Mouse (Mus musculus): Measurements from ENCODE around the gene Prkar2b. TPM values are rescaled to one million over a fixed set of nuclear protein-coding genes. Genes with fewer than 3 reads are reported as not detected.

Gene Prkar2b
- polyA plus RNA-seq, 1 experiment from 2014 or later: 30.4 TPM

GRCm38 (mm10) chr12:32095164-32095563, 34.1 kb upstream of the Prkar2b start:
- no peak for DNase-seq (ENCODE audit: low spot score)
- 97% methylated on average over 1 of the region's 1 CpGs for WGBS

GRCm38 (mm10) chr12:32092452-32092851, 31.4 kb upstream of the Prkar2b start:
- WGBS: 88% methylated on average over 4 of the region's 4 CpGs
- Histone ChIP-seq H3K9me3 (ENCODE audit: control insufficient read depth, low read length) (no peaks in the 10 kb centered on the region; the same call in 1 of the 2 replicates), H3K4me2 (ENCODE audit: low read depth, severe bottlenecking) (no peak overlapping the region), H3K27me3 (ENCODE audit: control insufficient read depth, insufficient read depth, low read length) (no peaks in the 10 kb centered on the region), H3K27ac (replicated peaks; ENCODE audit: low read depth, low read length) (no peak overlapping the region), H3K4me1 (ENCODE audit: control insufficient read depth, insufficient read depth, low read length) (no peaks in the 10 kb centered on the region), H3K4me3 (ENCODE audit: low read depth, low read length) (no peak overlapping the region), H3K36me3 (ENCODE audit: control insufficient read depth, insufficient read depth, low read length) (no peaks in the 10 kb centered on the region), H3K9ac (ENCODE audit: low read length) (no peak overlapping the region)
- no peak for ATAC-seq (ENCODE audit: insufficient number of reproducible peaks, low FRiP score, low TSS enrichment, low read depth)
- DNase-seq (ENCODE audit: low spot score): no peak

More at GRCm38 (mm10) chr12:32095164-32095563, 34.1 kb upstream of the Prkar2b start:
- H3K9ac ChIP-seq (ENCODE audit: low read length): no peak overlapping the region
- H3K36me3 ChIP-seq (ENCODE audit: control insufficient read depth, insufficient read depth, low read length): no peaks in the 10 kb centered on the region
- ATAC-seq (ENCODE audit: insufficient number of reproducible peaks, low FRiP score, low TSS enrichment, low read depth): no peak
- no peaks in the 10 kb centered on the region for H3K27me3 ChIP-seq (ENCODE audit: control insufficient read depth, insufficient read depth, low read length)
- H3K4me3 ChIP-seq (ENCODE audit: low read depth, low read length): no peak overlapping the region
- no peak overlapping the region for H3K27ac ChIP-seq (replicated peaks; ENCODE audit: low read depth, low read length)
- no peak overlapping the region for H3K4me2 ChIP-seq (ENCODE audit: low read depth, severe bottlenecking)
- H3K9me3 ChIP-seq (ENCODE audit: control insufficient read depth, low read length): no peaks in the 10 kb centered on the region
- no peaks in the 10 kb centered on the region for H3K4me1 ChIP-seq (ENCODE audit: control insufficient read depth, insufficient read depth, low read length)

- ATAC-seq (ENCODE audit: insufficient number of reproducible peaks, low FRiP score, low TSS enrichment, low read depth) (no peak), DNase-seq (ENCODE audit: low spot score) (no peak)
- 84% methylated on average over 3 of the region's 3 CpGs for WGBS
- no peak overlapping the region for H3K27ac ChIP-seq (replicated peaks; ENCODE audit: low read depth, low read length)
- no peak overlapping the region for H3K4me3 ChIP-seq (ENCODE audit: low read depth, low read length)
- no peaks in the 10 kb centered on the region for H3K36me3 ChIP-seq (ENCODE audit: control insufficient read depth, insufficient read depth, low read length)
- H3K4me1 ChIP-seq (ENCODE audit: control insufficient read depth, insufficient read depth, low read length): no peaks in the 10 kb centered on the region
- no peaks in the 10 kb centered on the region for H3K27me3 ChIP-seq (ENCODE audit: control insufficient read depth, insufficient read depth, low read length)
- no peak overlapping the region for H3K4me2 ChIP-seq (ENCODE audit: low read depth, severe bottlenecking)
- no peak overlapping the region for H3K9ac ChIP-seq (ENCODE audit: low read length)
- no peaks in the 10 kb centered on the region; the same call in 1 of the 2 replicates for H3K9me3 ChIP-seq (ENCODE audit: control insufficient read depth, low read length)
Measured at GRCm38 (mm10) chr12:32088566-32088965, 27.5 kb upstream of the Prkar2b start.

GRCm38 (mm10) chr12:32087339-32087738, 26.2 kb upstream of the Prkar2b start:
- DNase-seq (ENCODE audit: low spot score) (no peak), ATAC-seq (ENCODE audit: insufficient number of reproducible peaks, low FRiP score, low TSS enrichment, low read depth) (no peak)
- H3K9me3 ChIP-seq (ENCODE audit: control insufficient read depth, low read length): no peaks in the 10 kb centered on the region; the same call in 1 of the 2 replicates
- no peaks in the 10 kb centered on the region for H3K4me1 ChIP-seq (ENCODE audit: control insufficient read depth, insufficient read depth, low read length)
- no peak overlapping the region for H3K9ac ChIP-seq (ENCODE audit: low read length)
- no peak overlapping the region for H3K27ac ChIP-seq (replicated peaks; ENCODE audit: low read depth, low read length)
- H3K4me2 ChIP-seq (ENCODE audit: low read depth, severe bottlenecking): no peak overlapping the region
- H3K27me3 ChIP-seq (ENCODE audit: control insufficient read depth, insufficient read depth, low read length): no peaks in the 10 kb centered on the region
- WGBS: 79% methylated on average over 8 of the region's 8 CpGs
- H3K4me3 ChIP-seq (ENCODE audit: low read depth, low read length): no peak overlapping the region
- no peaks in the 10 kb centered on the region for H3K36me3 ChIP-seq (ENCODE audit: control insufficient read depth, insufficient read depth, low read length)

- 88% methylated on average over 3 of the region's 3 CpGs for WGBS
- H3K9ac ChIP-seq (ENCODE audit: low read length): no peak overlapping the region
- no peaks in the 10 kb centered on the region for H3K27me3 ChIP-seq (ENCODE audit: control insufficient read depth, insufficient read depth, low read length)
- DNase-seq (ENCODE audit: low spot score) (no peak), ATAC-seq (ENCODE audit: insufficient number of reproducible peaks, low FRiP score, low TSS enrichment, low read depth) (no peak)
- no peak overlapping the region for H3K4me3 ChIP-seq (ENCODE audit: low read depth, low read length)
- H3K36me3 ChIP-seq (ENCODE audit: control insufficient read depth, insufficient read depth, low read length): no peaks in the 10 kb centered on the region
- H3K4me1 ChIP-seq (ENCODE audit: control insufficient read depth, insufficient read depth, low read length): no peaks in the 10 kb centered on the region
- H3K4me2 ChIP-seq (ENCODE audit: low read depth, severe bottlenecking): no peak overlapping the region
- no peaks in the 10 kb centered on the region; the same call in 1 of the 2 replicates for H3K9me3 ChIP-seq (ENCODE audit: control insufficient read depth, low read length)
- no peak overlapping the region for H3K27ac ChIP-seq (replicated peaks; ENCODE audit: low read depth, low read length)
Measured at GRCm38 (mm10) chr12:32086874-32087273, 25.8 kb upstream of the Prkar2b start.

- DNase-seq (ENCODE audit: low spot score) (no peak), ATAC-seq (ENCODE audit: insufficient number of reproducible peaks, low FRiP score, low TSS enrichment, low read depth) (no peak)
- no peaks in the 10 kb centered on the region for H3K4me1 ChIP-seq (ENCODE audit: control insufficient read depth, insufficient read depth, low read length)
- no peaks in the 10 kb centered on the region for H3K27me3 ChIP-seq (ENCODE audit: control insufficient read depth, insufficient read depth, low read length)
- H3K9me3 ChIP-seq (ENCODE audit: control insufficient read depth, low read length): no peaks in the 10 kb centered on the region; the same call in 1 of the 2 replicates
- H3K36me3 ChIP-seq (ENCODE audit: control insufficient read depth, insufficient read depth, low read length): no peaks in the 10 kb centered on the region
- H3K4me3 ChIP-seq (ENCODE audit: low read depth, low read length): no peak overlapping the region
- H3K27ac ChIP-seq (replicated peaks; ENCODE audit: low read depth, low read length): no peak overlapping the region
- WGBS: 86% methylated on average over 3 of the region's 3 CpGs
- no peak overlapping the region for H3K4me2 ChIP-seq (ENCODE audit: low read depth, severe bottlenecking)
- H3K9ac ChIP-seq (ENCODE audit: low read length): no peak overlapping the region
Measured at GRCm38 (mm10) chr12:32085856-32086255, 24.8 kb upstream of the Prkar2b start.

GRCm38 (mm10) chr12:32085189-32085588, 24.1 kb upstream of the Prkar2b start:
- no peaks in the 10 kb centered on the region; the same call in 1 of the 2 replicates for H3K9me3 ChIP-seq (ENCODE audit: control insufficient read depth, low read length)
- H3K9ac ChIP-seq (ENCODE audit: low read length): no peak overlapping the region
- H3K27me3 ChIP-seq (ENCODE audit: control insufficient read depth, insufficient read depth, low read length): no peaks in the 10 kb centered on the region
- no peak overlapping the region for H3K4me2 ChIP-seq (ENCODE audit: low read depth, severe bottlenecking)
- no peaks in the 10 kb centered on the region for H3K4me1 ChIP-seq (ENCODE audit: control insufficient read depth, insufficient read depth, low read length)
- H3K27ac ChIP-seq (replicated peaks; ENCODE audit: low read depth, low read length): no peak overlapping the region
- ATAC-seq (ENCODE audit: insufficient number of reproducible peaks, low FRiP score, low TSS enrichment, low read depth) (no peak), DNase-seq (ENCODE audit: low spot score) (no peak)
- H3K36me3 ChIP-seq (ENCODE audit: control insufficient read depth, insufficient read depth, low read length): no peaks in the 10 kb centered on the region
- no peak overlapping the region for H3K4me3 ChIP-seq (ENCODE audit: low read depth, low read length)

GRCm38 (mm10) chr12:32084601-32085000, 23.5 kb upstream of the Prkar2b start:
- Histone ChIP-seq H3K27ac (replicated peaks; ENCODE audit: low read depth, low read length) (no peak overlapping the region), H3K9ac (ENCODE audit: low read length) (no peak overlapping the region), H3K4me3 (ENCODE audit: low read depth, low read length) (no peak overlapping the region), H3K9me3 (ENCODE audit: control insufficient read depth, low read length) (no peaks in the 10 kb centered on the region), H3K4me1 (ENCODE audit: control insufficient read depth, insufficient read depth, low read length) (no peaks in the 10 kb centered on the region), H3K36me3 (ENCODE audit: control insufficient read depth, insufficient read depth, low read length) (no peaks in the 10 kb centered on the region), H3K27me3 (ENCODE audit: control insufficient read depth, insufficient read depth, low read length) (no peaks in the 10 kb centered on the region), H3K4me2 (ENCODE audit: low read depth, severe bottlenecking) (no peak overlapping the region)
- DNase-seq (ENCODE audit: low spot score) (no peak), ATAC-seq (ENCODE audit: insufficient number of reproducible peaks, low FRiP score, low TSS enrichment, low read depth) (no peak)
- WGBS: 57% methylated on average over 5 of the region's 5 CpGs

- no peak overlapping the region for H3K27ac ChIP-seq (replicated peaks; ENCODE audit: low read depth, low read length)
- no peak overlapping the region for H3K4me2 ChIP-seq (ENCODE audit: low read depth, severe bottlenecking)
- no peaks in the 10 kb centered on the region for H3K36me3 ChIP-seq (ENCODE audit: control insufficient read depth, insufficient read depth, low read length)
- no peak overlapping the region for H3K4me3 ChIP-seq (ENCODE audit: low read depth, low read length)
- H3K9me3 ChIP-seq (ENCODE audit: control insufficient read depth, low read length): no peaks in the 10 kb centered on the region
- H3K9ac ChIP-seq (ENCODE audit: low read length): no peak overlapping the region
- no peaks in the 10 kb centered on the region for H3K4me1 ChIP-seq (ENCODE audit: control insufficient read depth, insufficient read depth, low read length)
- ATAC-seq (ENCODE audit: insufficient number of reproducible peaks, low FRiP score, low TSS enrichment, low read depth) (no peak), DNase-seq (ENCODE audit: low spot score) (no peak)
- H3K27me3 ChIP-seq (ENCODE audit: control insufficient read depth, insufficient read depth, low read length): no peaks in the 10 kb centered on the region
- 81% methylated on average over 9 of the region's 9 CpGs for WGBS
Measured at GRCm38 (mm10) chr12:32080692-32081091, 19.6 kb upstream of the Prkar2b start.
